Mouse (Mus musculus) forebrain, embryonic 13.5 days (tissue): ENCODE results near the gene Kcnn4. TPM values are rescaled to one million over a fixed set of nuclear protein-coding genes. Genes with fewer than 3 reads are reported as not detected.

ENCODE experiments used
- ATAC-seq: fragments of 200-750 bp; cut with Nextera tagmentation; 2 replicates; pipeline ENCODE4 v1.8.0; 2017
- H3K27ac ChIP-seq: fragments of 300-500 bp; sonication (generic); 2 replicates; pipeline ENCODE4 v1.5.1; 2015; ENCODE audit warnings: inconsistent platforms, mild to moderate bottlenecking, moderate library complexity
- H3K27me3 ChIP-seq: fragments of 300-500 bp; sonication (generic); 2 replicates; pipeline ENCODE4 v1.6.1; 2015; ENCODE audit warnings: mild to moderate bottlenecking, inconsistent platforms
- H3K36me3 ChIP-seq: fragments of 300-500 bp; sonication (generic); 2 replicates; pipeline ENCODE4 v1.6.1; 2015; ENCODE audit warnings: mild to moderate bottlenecking, inconsistent platforms; ENCODE audit not compliant: poor library complexity, severe bottlenecking
- H3K4me1 ChIP-seq: fragments of 300-500 bp; sonication (generic); 2 replicates; pipeline ENCODE4 v1.6.1; 2015; ENCODE audit warnings: inconsistent platforms
- H3K4me2 ChIP-seq: fragments of 300-500 bp; sonication (generic); 2 replicates; pipeline ENCODE4 v1.6.1; 2015; ENCODE audit warnings: inconsistent platforms, mild to moderate bottlenecking, moderate library complexity
- H3K4me3 ChIP-seq: fragments of 300-500 bp; sonication (generic); 2 replicates; pipeline ENCODE4 v1.5.1; 2015; ENCODE audit warnings: mild to moderate bottlenecking, inconsistent platforms
- H3K9ac ChIP-seq: fragments of 300-500 bp; sonication (generic); 2 replicates; pipeline ENCODE4 v1.6.1; 2015; ENCODE audit warnings: mild to moderate bottlenecking, inconsistent platforms
- H3K9me3 ChIP-seq: fragments of 300-500 bp; sonication (generic); replicated peaks from 2 replicates; pipeline ENCODE4 v1.6.1; 2016; ENCODE audit warnings: inconsistent platforms
- WGBS: fragments of 180-500 bp; shearing (Covaris S2); methylation state at CpG from one replicate; pipeline ENCODE4 v1.1.7; 2015; 5-methylcytosine and 5-hydroxymethylcytosine counted together
- polyA plus RNA-seq: library from polyadenylated mRNA; unstranded; fragments of >200 nt; fragmentation: Nextera tagmentation; extraction: Ambion mirVana; gene quantifications from 2 replicates; pipeline ENCODE4 v1.2.1, GENCODE M21; 2015

Gene Kcnn4
- polyA plus RNA-seq, 1 experiment from 2014 or later: 0.40 TPM

- no peak within 1 kb of the TSS for H3K9ac ChIP-seq
- no peak within 1 kb of the TSS for H3K27ac ChIP-seq
- H3K27me3 ChIP-seq: peaks cover 4% of the 10 kb centered on the region; the same call in 1 of the 2 replicates
- no peak for ATAC-seq
- 34% methylated on average over 6 of the region's 6 CpGs for WGBS
- no peaks in the 10 kb centered on the region for H3K4me1 ChIP-seq
- no peaks in the 10 kb centered on the region; the same call in 1 of the 2 replicates for H3K9me3 ChIP-seq
- no peaks in the 10 kb centered on the region for H3K36me3 ChIP-seq
- no peak within 1 kb of the TSS for H3K4me3 ChIP-seq
- no peak within 1 kb of the TSS for H3K4me2 ChIP-seq
Observed at GRCm38 (mm10) chr7:24348896-24349295, 21.2 kb upstream of the Kcnn4 start, which contains the start of gene Lypd5. Lypd5 (plus strand) TSS chr7:24349196.

GRCm38 (mm10) chr7:24355646-24356045 lies 14.4 kb upstream of the Kcnn4 start:
- H3K27me3 ChIP-seq: peaks cover 4% of the 10 kb centered on the region; the same call in 1 of the 2 replicates
- no peak overlapping the region for H3K27ac ChIP-seq
- H3K9ac ChIP-seq: no peak overlapping the region
- no peaks in the 10 kb centered on the region for H3K36me3 ChIP-seq
- no peaks in the 10 kb centered on the region for H3K4me1 ChIP-seq
- no peak for ATAC-seq
- no peak overlapping the region for H3K4me3 ChIP-seq
- no peaks in the 10 kb centered on the region; the same call in none of the 2 replicates for H3K9me3 ChIP-seq
- H3K4me2 ChIP-seq: no peak overlapping the region
- 87% methylated on average over 6 of the region's 6 CpGs for WGBS

GRCm38 (mm10) chr7:24356081-24356480 lies 14.0 kb upstream of the Kcnn4 start:
- Histone ChIP-seq H3K36me3 (no peaks in the 10 kb centered on the region), H3K27ac (no peak overlapping the region), H3K4me1 (no peaks in the 10 kb centered on the region), H3K4me2 (no peak overlapping the region), H3K9ac (no peak overlapping the region), H3K4me3 (no peak overlapping the region), H3K9me3 (peaks cover 3% of the 10 kb centered on the region), H3K27me3 (peaks cover 4% of the 10 kb centered on the region; the same call in 1 of the 2 replicates)
- WGBS: 82% methylated on average over 10 of the region's 10 CpGs
- no peak for ATAC-seq

GRCm38 (mm10) chr7:24357899-24358298 lies 12.2 kb upstream of the Kcnn4 start:
- no peak for ATAC-seq
- 50% methylated on average over 4 of the region's 4 CpGs for WGBS

GRCm38 (mm10) chr7:24359269-24359668 lies 10.8 kb upstream of the Kcnn4 start:
- Histone ChIP-seq H3K27me3 (0 out of 2 replicates have a peak, but pooled peaks cover 5% of the 10 kb centered on the region), H3K4me3 (no peak overlapping the region), H3K36me3 (no peaks in the 10 kb centered on the region), H3K4me2 (no peak overlapping the region), H3K9me3 (peaks cover 4% of the 10 kb centered on the region; the same call in 1 of the 2 replicates), H3K9ac (no peak overlapping the region), H3K27ac (no peak overlapping the region), H3K4me1 (no peaks in the 10 kb centered on the region)
- WGBS: 25% methylated on average over 9 of the region's 9 CpGs
- no peak for ATAC-seq

More at GRCm38 (mm10) chr7:24357899-24358298, 12.2 kb upstream of the Kcnn4 start:
- H3K9me3 ChIP-seq: peaks cover 4% of the 10 kb centered on the region; the same call in 1 of the 2 replicates
- no peaks in the 10 kb centered on the region for H3K4me1 ChIP-seq
- H3K27ac ChIP-seq: no peak overlapping the region
- 0 out of 2 replicates have a peak, but pooled peaks cover 3% of the 10 kb centered on the region for H3K27me3 ChIP-seq
- H3K4me3 ChIP-seq: no peak overlapping the region
- H3K36me3 ChIP-seq: no peaks in the 10 kb centered on the region
- no peak overlapping the region for H3K9ac ChIP-seq
- H3K4me2 ChIP-seq: no peak overlapping the region

- WGBS: 70% methylated on average over 4 of the region's 4 CpGs
- ATAC-seq: no peak
- Histone ChIP-seq H3K27me3 (0 out of 2 replicates have a peak, but pooled peaks cover 5% of the 10 kb centered on the region), H3K27ac (no peak overlapping the region), H3K4me2 (no peak overlapping the region), H3K9ac (no peak overlapping the region), H3K4me3 (no peak overlapping the region), H3K9me3 (peaks cover 4% of the 10 kb centered on the region; the same call in 1 of the 2 replicates), H3K36me3 (no peaks in the 10 kb centered on the region), H3K4me1 (0 out of 2 replicates have a peak, but pooled peaks cover 2% of the 10 kb centered on the region)
Observed at GRCm38 (mm10) chr7:24361001-24361400, 9.1 kb upstream of the Kcnn4 start.

GRCm38 (mm10) chr7:24363228-24363627 lies 6.8 kb upstream of the Kcnn4 start:
- WGBS: 25% methylated on average over 7 of the region's 7 CpGs
- 0 out of 2 replicates have a peak, but pooled peaks cover 5% of the 10 kb centered on the region for H3K27me3 ChIP-seq
- no peak for ATAC-seq
- H3K4me2 ChIP-seq: no peak overlapping the region
- H3K4me3 ChIP-seq: no peak overlapping the region
- H3K4me1 ChIP-seq: 0 out of 2 replicates have a peak, but pooled peaks cover 2% of the 10 kb centered on the region
- no peak overlapping the region for H3K9ac ChIP-seq
- 0 out of 2 replicates have a peak, but pooled peaks cover 4% of the 10 kb centered on the region for H3K9me3 ChIP-seq
- no peak overlapping the region for H3K27ac ChIP-seq
- H3K36me3 ChIP-seq: no peaks in the 10 kb centered on the region

GRCm38 (mm10) chr7:24364827-24365226 lies 5.2 kb upstream of the Kcnn4 start:
- 0 out of 2 replicates have a peak, but pooled peaks cover 2% of the 10 kb centered on the region for H3K4me1 ChIP-seq
- H3K36me3 ChIP-seq: no peaks in the 10 kb centered on the region
- no peak overlapping the region for H3K4me2 ChIP-seq
- H3K9ac ChIP-seq: no peak overlapping the region
- ATAC-seq: peak; percentile 80
- H3K27ac ChIP-seq: no peak overlapping the region
- H3K4me3 ChIP-seq: no peak overlapping the region
- 0 out of 2 replicates have a peak, but pooled peaks cover 4% of the 10 kb centered on the region for H3K9me3 ChIP-seq
- WGBS: 24% methylated on average over 10 of the region's 10 CpGs
- 0 out of 2 replicates have a peak, but pooled peaks cover 5% of the 10 kb centered on the region for H3K27me3 ChIP-seq

- no peak overlapping the region for H3K4me3 ChIP-seq
- H3K36me3 ChIP-seq: no peaks in the 10 kb centered on the region
- H3K4me2 ChIP-seq: no peak overlapping the region
- 0 out of 2 replicates have a peak, but pooled peaks cover 2% of the 10 kb centered on the region for H3K4me1 ChIP-seq
- 0 out of 2 replicates have a peak, but pooled peaks cover 4% of the 10 kb centered on the region for H3K9me3 ChIP-seq
- H3K9ac ChIP-seq: no peak overlapping the region
- 0 out of 2 replicates have a peak, but pooled peaks cover 5% of the 10 kb centered on the region for H3K27me3 ChIP-seq
- WGBS: 82% methylated on average over 5 of the region's 5 CpGs
- no peak overlapping the region for H3K27ac ChIP-seq
- ATAC-seq: peak; percentile 48; the same call in 1 of the 2 replicates
Observed at GRCm38 (mm10) chr7:24365258-24366014, 4.6 kb upstream of the Kcnn4 start.

GRCm38 (mm10) chr7:24366716-24367632 lies 3.1 kb upstream of the Kcnn4 start:
- no peak for ATAC-seq
- Histone ChIP-seq H3K9me3 (no peaks in the 10 kb centered on the region), H3K27ac (no peak overlapping the region), H3K4me3 (no peak overlapping the region), H3K9ac (no peak overlapping the region), H3K4me2 (no peak overlapping the region), H3K36me3 (no peaks in the 10 kb centered on the region), H3K4me1 (0 out of 2 replicates have a peak, but pooled peaks cover 2% of the 10 kb centered on the region), H3K27me3 (0 out of 2 replicates have a peak, but pooled peaks cover 2% of the 10 kb centered on the region)
- WGBS: 83% methylated on average over 13 of the region's 15 CpGs

GRCm38 (mm10) chr7:24368226-24368625 lies 1.8 kb upstream of the Kcnn4 start:
- no peak overlapping the region for H3K4me3 ChIP-seq
- H3K27ac ChIP-seq: no peak overlapping the region
- H3K36me3 ChIP-seq: no peaks in the 10 kb centered on the region
- no peaks in the 10 kb centered on the region for H3K9me3 ChIP-seq
- no peak overlapping the region for H3K9ac ChIP-seq
- peaks cover 4% of the 10 kb centered on the region for H3K4me1 ChIP-seq
- H3K27me3 ChIP-seq: 0 out of 2 replicates have a peak, but pooled peaks cover 2% of the 10 kb centered on the region
- ATAC-seq: no peak
- H3K4me2 ChIP-seq: no peak overlapping the region
- WGBS: 66% methylated on average over 4 of the region's 4 CpGs
